Mouse (Mus musculus) layer of hippocampus, adult 11-12 months (tissue): ENCODE measurements at regions not wholly inside any gene's neighbourhood (a gene's known extent, or its start where the extent isn't known, plus 50 kb on each side); places are given as distances from the start of the nearest gene placed in this dataset.

Experiments
- DNase-seq: peaks from one replicate; pipeline ENCODE4 v3.0.0; 2022; ENCODE audit warnings: low spot score

DNA sequence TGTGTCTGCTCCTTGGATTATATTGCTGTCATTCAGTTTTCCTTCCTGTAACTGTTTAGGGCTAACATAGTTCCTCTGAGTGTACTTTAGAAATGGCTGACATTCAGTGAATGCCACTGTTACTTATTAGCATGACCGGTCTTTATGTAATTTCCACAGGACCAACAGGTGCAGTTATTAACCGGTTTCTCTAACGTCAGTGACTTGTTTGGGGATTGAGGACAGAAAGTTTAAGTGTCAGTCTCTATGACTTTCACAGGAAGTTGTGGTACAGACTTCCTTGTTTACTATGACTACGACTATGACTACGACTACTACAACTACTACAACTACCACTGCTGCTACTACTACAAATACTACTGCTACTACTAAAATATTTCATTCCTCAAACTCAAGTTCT, 170.4 kb upstream of the Ptger4 start:
- no peak for DNase-seq

DNA sequence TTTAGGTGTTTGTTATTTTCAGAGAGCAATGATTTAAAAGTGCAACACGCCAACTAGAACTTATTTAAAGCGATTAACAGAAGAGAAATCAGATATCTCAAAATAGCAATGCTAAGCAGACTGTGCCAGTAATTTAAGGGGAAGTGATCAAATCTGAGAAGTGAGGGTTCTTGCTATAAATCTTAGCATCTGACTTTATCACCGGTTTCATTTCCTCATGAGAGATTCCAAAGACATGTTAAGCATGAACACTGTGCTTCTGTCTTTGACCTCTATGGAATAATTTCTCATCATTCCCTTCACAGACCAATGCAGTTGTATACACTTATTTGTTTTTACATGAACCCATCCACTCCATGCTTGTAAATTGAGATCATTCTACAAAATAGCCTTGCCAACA, 172.0 kb upstream of the Ptger4 start:
- DNase-seq, result no peak

DNA sequence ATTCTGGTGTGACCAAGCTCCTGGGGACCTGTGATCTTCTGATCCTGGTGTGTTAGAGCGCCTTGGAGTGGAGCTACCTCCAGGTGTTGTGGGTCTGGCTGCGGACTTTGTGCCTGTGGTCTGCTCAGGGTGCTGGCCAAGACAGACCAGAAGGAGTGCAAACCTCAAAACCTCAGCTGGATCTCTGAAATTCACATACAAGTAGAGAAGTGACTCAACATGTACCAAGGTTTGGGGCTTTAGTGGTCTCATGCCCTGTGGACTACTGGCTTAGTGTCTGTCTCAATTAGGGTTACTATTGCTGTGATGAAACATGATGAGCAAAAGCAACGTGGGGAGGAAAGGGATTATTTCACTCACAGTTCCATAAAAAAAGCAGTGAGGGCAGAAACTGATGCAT, 182.7 kb upstream of the Ptger4 start:
- DNase-seq, result no peak

DNA sequence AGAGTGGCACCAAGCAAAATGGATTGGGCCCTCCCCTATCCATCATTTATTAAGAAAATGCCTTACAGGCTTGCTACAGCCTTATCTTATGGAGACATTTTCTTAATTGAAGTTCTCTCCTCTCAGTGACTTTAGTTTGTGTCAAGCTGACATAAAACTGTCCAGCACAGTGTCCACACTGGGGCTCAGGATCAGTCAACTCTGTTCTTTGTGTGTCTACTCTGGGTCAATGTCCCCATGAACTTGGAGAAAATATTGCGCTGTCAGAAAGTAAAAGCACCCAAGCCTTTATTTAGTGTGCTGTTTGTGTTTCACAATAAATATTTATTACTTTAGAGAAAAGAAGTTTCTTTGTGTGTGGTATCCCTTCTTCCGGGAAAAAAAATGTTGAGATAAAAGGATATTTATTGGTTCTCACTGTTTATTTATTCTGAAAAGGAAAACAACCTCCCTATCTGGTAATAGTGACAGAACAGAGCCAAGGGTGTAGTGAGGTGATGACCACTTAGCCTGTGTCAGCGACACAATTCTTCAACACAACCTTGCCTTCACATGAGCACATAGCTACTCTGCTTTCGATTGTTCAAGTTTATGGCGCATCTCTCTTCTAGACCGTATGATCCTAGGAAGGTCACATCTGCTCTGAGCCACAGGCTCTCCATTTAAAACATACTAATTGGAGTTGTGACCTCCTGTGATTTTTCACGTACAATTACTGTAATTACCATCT, 183.5 kb upstream of the Ptger4 start:
- DNase-seq, result no peak

DNA sequence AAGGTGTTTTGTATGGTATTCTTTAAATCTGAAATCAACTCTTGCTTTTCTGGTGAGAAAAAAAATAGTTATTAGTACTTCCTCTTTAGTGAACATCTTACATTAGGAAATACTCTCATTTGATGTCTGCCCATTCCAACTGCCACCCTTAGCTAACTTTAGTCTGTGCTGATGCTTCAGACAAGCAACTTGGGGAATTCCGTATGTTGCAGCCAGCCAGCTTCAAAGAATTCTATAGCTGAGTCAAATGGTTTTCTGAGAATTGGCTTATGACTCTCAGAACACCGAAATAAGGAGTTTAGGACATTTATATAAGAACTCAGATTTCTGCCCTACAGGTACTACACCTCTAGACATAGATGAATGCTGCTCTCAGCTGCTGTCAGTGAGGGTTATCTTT, 188.0 kb upstream of the Ptger4 start:
- DNase-seq, result no peak

DNA sequence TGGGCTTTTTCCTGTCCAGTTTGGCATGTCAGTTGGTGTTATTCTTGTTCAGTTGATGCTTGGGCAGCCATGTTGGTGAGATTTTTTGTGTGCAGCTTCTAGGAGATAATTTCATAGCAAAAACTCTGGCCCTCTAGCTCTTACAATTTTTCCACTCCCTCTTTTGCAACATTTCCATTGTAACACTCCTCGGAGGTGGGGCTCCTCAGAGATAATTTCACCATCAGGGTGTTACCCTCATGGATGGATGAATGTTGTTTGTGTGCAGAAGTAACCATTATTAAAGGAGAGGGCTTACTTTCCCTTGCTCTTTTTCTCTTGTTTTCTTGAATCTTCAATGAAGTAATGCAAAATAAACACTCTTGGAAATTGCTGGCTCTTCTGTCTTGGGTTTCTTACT, 193.0 kb upstream of the Ptger4 start:
- DNase-seq, result no peak

DNA sequence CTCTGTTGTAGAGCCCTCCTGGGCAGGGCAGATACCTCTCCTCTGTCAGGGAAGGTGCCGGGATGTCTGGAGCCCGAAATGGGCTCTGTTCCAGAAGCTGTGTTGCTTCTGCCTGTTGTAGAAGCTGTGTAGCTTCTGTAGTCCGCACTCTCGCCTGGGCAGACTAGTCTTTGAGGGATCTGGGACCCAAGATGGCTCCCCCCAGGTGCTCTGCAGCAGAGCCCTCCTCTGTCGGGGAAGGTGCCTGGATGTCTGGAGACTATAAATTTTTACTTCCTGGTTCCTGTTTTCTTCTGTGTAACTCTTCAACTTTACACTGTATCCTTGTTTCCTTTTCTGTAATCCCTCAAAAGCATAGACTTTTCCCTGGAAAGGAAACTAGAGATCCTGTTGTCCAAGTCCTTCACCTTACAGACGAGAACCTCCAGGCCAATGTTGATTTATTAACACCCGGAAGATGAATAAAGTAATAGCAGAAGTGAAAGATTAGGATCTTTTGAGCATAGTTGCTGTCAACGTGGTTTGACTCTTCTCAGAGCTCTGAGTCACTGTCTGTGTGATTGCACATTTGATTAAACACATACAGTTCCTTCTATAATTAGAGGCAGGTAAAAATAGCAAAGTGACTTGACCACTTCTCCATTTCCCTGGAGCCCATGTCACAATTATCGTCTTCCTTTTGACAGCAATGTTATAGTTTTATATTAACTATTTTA, 202.2 kb upstream of the Ptger4 start:
- no peak for DNase-seq

DNA sequence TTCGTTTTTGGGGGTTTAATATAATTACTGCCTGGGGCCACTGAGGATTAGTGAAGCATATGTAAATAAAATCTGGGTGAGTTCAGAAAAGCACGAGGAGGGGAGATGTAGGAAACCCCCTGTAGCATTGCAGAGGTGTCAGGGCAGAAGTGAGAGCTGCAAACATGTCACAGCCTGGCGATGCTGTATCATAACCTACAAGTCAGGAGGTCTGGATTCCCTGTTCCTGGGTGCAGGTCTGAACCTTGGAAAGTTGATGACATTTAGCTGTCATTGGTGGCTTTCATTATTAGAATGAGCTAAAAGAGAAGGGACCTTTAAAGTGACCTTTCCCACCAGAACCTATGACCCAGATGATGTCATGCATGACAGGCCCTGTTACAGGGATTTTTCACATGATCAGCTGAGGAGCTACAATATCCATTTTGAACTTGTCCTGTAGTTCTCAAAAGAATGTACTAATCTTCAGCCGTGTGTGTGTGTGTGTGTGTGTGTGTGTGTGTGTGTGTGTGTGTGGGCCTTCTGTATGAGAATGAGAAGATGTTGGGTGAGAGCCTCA, 202.8 kb upstream of the Ptger4 start:
- DNase-seq, result peak; percentile 7

DNA sequence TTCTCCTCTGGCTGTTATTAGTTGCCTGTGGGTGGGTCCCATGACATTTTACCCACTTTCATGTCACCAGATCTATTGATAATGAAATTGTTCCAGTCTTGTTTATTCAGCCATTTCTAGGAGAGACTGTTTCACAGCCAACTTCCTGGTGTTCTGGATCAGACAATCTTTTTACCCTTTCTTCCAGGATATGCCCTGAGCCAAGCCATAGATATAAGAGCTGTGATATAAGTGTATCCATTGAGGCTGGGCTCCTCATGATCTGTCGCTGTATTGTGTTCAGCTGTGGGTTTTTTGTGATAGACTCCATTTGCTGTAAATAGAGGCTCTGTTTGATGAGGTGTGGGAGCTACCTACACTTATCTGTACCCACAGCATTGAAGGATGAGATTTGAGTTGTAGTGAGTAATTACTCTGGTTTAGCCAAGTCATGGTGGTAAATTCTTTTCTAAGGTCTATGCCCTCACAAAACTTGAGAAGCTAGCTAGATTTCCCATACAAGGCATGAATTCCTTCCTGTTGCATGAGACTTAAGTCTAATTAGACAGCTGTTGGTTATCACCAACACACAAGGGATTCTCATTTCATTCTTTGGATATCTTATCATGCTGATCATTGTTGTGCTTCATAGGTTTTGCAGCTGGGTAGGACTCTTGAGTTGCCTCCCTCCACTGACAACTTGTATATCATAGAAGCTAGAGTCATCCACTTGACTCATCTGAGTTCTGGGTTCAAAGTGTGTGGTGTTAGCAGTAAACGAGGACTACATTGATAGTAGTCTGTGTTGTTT, 203.9 kb upstream of the Ptger4 start:
- DNase-seq, result no peak

DNA sequence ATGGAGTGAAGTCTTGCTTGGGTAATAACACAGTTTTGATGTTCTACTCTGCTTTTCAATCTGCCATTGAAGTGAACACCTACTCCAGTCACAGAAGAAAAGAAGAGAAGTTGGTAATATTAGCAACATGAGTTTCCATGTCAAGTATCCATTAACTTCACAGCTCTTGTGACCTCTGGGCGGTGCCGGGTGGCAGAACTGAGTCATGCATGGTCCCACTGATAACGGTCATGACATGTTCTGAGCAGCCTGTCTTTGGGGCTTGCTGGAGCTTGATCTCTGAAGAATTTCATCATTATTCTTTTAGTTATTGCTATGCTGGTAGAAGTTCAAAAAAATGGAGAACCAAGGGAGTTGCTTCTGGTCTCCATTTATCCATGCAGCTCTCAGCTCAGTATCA, 215.1 kb upstream of the Ptger4 start:
- DNase-seq, result no peak

DNA sequence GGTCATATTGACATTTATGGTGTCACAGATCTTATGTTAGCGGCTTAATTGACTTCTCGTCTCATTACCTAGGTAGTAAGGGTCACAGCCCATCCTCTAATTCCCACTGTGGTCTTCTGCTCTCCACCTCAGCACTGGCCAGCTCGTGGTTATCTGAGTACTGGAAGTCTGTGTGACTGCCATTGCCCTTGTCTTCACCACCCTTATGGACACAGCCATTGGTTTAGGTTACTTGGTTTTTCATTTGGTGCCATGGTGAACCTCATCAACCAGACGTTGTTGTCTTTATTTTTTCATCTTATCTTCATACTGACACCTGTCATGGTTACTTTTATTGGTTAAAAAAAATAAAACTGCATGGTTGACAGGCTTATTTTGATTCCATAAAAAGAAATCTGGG, 215.6 kb upstream of the Ptger4 start:
- DNase-seq, result no peak

DNA sequence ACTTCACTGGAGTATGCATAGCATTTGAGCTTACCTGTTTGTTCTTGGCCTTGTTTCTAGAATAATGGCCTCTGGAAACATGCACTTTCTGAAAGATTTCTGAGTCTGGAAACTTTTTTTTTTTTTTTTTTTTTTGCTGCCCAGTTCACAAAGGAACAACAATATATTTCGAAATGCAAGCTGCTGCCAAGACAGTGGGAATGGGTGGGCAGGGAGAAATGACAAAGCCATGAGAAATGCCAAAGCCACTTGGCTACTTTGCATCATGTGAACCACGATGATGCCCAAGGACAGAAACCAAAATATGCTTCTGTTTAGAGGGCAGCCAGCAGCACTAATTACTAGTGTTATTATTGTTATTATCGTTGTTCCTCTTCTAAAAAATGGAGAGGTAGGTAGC, 218.7 kb upstream of the Ptger4 start:
- DNase-seq, result no peak

DNA sequence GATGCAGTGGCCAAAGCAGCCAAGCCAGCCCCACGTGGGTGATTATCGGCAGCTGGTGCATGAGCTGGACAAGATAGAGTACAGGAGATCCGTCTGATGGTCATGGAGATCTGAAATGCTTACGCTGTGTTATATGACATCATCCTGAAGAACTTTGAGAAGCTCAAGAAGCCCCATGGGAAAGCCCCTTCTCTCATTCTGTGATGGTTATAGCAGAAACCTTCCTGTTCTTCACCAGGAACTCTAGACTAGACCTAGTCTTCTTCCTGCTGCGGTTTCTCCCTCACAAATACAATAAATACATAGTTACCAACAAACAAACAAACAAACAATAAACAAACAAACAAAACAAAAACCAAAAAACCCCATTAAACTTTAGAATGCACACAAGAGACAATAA, 220.7 kb upstream of the Ptger4 start:
- DNase-seq, result no peak

DNA sequence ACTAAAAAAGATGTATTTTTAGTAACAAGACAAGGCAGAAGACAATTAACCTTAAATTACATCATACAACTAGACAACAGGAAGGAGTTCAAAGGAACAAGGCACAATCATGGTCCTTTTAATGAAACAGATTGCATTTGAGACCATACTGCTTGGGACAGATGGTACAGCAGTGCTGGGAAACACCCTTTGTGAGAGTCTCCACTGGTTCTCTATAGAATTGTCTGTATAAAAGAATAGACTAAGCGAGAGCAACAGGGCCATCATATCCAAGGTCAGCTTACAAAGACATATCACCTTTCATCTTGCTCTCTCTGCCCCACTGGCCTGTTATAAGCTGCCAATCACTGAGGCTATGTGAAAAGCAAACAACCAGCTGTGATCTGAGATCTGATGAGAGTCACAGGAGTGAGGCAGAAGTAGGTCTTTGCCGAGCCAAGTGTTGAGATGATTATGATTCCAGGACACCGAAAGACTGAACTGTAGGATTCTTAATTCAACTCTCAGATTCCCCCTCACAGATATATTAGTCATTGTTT, 224.6 kb upstream of the Ptger4 start:
- DNase-seq, result no peak

DNA sequence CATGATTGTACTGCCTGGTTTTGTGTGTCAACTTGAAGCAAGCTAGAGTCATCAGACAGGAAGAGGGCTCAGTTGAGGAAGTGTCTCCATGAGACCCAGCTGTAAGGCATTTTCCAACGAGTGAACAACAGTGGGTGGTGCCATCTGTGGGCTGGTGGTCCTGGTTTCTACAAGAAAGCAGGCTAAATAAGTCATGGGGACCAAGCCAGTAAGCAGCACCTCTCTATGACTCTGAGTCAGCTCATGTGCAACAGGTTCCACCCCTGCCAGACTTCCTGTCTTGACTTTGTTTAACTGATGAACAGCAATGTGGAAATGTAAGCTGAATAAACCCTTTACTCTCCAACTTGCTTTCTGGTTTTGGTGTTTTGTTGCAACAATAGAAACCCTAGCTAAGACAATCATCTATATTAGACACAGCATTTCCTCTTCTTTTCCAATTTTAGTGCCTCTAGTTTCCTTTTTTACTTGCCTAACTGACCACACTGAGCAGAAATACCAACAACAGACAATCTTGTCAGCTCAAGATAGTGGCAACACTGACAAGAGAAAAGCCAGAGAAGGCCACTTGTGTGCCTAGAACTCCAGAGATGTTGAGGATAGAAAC, 231.5 kb upstream of the Ptger4 start:
- DNase-seq, result peak; percentile 4

DNA sequence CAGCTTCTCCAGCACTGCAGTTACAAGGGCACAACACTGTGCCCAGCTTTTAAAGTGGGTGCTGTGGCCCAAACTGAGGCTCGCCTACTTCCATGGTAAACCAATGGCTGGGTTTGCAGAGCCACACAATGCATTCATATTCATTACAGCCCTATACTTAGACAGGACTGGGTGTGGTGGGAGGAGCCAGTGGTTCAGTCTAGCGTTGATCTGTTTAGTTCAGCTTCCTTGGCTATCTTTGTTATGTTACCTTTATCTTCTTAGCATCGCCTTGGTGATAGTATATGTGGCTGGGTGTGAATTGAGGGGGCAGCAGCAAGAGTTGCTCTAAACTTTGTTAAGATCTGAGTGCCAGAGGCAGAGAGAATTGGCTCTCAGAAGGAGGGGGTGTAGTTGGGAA, 249.3 kb upstream of the Ptger4 start:
- DNase-seq, result no peak

DNA sequence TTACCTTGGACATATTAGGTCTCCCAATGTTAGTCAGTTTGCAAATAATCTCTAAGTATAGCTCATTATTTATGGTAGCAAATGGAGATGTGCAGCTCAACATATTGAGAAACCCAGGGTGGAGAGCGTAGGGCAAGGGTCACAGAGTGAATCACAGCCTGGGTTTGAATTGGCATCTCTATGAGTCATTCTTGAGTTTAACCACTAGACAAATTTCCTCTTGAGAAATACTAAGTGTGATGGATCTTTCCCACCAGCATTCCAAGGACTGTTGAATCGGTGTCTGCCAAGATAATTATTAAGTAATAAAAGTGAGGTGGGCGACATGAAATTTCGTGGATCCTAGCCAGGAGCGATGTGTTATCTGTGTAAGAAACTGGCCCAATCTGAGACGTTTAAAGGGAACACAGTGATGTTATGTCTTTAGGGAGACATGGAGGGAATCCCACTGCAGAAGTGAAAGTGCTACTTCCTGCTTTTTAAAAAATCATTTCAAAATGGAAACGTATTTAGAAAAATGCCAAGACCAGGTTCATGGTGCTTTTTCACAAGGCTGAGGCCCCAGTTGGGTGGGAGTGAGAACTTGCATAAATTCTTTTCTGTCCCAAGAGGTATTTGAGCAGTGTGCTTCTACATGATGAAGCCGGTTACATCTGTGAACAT, 251.3 kb upstream of the Ptger4 start:
- no peak for DNase-seq

DNA sequence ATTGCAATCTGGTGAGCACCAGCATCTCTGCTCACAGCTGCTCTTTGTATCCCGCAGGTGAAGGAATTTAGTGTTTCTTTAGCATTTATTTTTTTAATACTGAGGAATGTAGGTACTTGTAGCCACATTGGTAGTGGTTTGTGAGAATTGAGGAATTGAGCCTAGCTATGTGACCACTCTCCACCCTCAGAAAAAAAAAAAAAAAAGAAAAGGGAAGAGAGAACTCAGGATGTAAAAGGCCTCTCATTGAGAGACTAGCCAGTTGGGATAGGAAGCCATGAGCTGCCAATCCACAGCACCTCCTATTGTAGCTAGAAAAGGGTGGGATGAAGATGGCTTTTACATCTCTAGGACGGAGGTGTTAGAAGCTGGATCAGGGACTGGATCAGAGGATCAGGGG, 252.0 kb upstream of the Ptger4 start:
- DNase-seq, result no peak

DNA sequence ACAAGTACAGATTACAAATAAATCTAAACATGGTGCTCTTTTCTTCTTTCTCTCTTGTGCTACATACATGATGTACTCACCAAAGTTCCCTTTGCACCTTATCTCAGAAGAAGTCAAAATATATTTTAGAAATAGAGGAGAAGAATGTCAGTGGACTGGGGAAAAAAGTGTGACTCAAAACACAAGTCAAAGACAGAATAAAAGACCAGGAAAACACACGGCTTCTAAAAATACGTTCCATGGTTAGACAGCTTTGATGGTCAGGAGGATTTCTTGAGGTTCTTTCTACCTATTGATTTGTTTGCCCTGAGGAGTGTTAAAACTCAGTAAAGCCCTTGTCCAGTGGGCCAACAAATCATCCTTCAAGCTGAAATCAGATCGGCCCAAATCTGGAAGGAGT, 260.5 kb upstream of the Ptger4 start:
- no peak for DNase-seq

DNA sequence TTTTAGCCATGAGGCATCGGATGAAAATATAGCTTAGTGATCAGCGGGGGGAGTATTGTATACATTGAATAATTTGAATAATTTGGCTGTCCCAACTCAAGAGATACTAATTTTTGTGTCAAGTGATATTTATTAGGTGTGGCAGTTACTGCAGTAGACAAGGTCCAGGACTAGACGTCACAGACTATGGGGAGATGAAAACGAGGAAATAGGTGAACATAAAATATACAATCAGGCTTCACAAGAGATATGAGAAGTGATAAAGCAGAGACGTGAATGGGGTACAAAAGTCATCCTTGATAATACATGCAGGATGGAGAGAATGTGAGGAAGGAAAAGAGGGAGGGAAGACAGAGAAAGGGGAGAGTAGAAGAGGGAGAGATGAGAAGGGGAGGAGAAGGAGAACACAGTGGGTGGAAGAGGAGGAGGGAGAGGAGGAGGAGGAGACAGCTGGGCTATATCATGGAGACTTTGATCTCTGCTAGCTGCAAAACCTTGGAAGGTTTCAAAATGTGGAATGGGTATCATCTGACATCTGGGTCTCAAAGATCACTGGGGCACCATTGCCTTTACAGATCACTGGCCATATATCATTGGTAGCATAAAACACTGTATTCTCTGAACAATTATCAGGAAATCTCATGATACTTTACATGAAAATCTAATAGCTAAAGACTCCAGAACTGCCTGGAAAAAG, 263.0 kb upstream of the Ptger4 start:
- DNase-seq, result no peak

DNA sequence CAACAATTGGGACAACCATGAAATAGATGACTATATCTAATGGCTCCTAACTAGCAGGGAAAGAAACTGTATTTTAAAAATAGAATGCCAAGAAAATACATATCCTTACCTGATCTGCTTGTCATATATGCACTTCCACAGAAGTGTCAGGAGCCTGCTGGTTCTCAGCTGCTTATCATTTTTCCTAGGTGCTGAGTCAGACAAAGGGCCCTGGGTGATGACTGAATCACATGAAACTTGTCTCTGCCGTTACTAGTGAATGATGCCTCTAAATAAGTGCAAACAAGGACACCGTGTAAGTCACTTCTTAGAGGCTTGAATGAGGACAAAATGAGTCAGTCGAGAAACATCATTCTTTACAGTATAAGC, 263.5 kb upstream of the Ptger4 start:
- DNase-seq, result no peak
